In the genomic region with DNA sequence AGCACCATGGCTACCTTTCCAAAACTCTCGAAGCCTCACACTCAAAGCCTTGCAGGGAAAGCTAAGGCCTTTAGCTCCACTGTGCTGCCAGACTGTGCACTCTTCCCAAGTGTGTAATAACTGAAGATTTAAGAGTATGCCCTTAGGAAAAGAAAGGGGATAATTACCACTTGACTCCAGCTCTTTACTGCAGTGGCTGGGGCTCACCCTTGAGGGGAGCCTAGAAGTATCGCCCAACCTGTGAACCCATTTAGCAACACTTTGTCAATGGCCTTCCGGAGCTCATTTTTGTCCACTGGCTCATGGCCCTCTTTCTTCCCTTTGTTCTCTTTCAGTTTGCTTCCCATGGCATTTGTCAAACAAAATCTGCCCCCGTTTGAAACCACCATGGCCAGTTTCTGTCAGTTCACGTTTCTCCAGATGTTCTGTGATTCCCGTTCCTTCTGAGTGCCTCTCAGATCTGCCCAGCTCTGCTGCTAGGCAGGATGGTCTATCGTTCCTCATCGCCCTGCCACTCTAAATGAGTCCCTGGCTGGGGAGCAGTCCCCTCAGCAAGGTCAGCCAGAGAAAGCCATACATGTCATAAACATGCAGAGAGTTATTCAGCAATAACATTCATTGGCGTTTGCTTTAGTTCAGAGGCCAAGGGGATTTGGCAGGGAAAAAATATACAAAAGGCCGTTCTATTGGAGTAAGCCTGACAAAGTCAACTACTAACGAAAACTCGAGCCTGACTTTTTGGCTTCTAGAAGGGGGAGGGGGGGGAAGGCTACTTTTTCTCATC, we compare ENCODE assay signal across 22 mouse cellular contexts.
DNase-seq lines count a peak whose midpoint lies in the region; TF ChIP-seq lines count a peak whose summit lies in the region.
"Had no signal": no experiment of that assay in that cellular context is flagged by ENCODE, and none has a peak within 500 bp of the region (broad histone marks: within the 10 kb centered on the region; RNA-seq: fewer than 3 reads in every experiment).

No protein-coding gene starts in this region.

- TF ChIP-seq CTCF in lung, adult 2 months (IDR thresholded peaks at IDR 0.05; ENCODE audit: insufficient read depth, low read length) = no peak

- DNase-seq in adrenal gland, adult 2 months = peak; percentile 9
- no peak for DNase-seq in adrenal gland, postnatal 4 days (ENCODE audit: low spot score in 2 of 2)
- peak; percentile 27 for DNase-seq in kidney, postnatal 10 days
- no peak for DNase-seq in kidney, adult 11 months
- peak; percentile 10 for DNase-seq in lung, adult 2 months
- peak; percentile 15 for DNase-seq in lung, postnatal 14 days
- DNase-seq in cerebellum, adult 11-12 months = no peak
- no peak for DNase-seq in heart, adult 11 months
- DNase-seq: cerebellum, adult 18-20 months; cerebellum, postnatal 14 days; gastrocnemius, adult 2 months; heart, postnatal 36 days; left cerebral cortex, postnatal 4 days; right cerebral cortex, adult 18-20 months; right cerebral cortex, postnatal 4 days; thymus, adult 18-20 months; thymus, postnatal 4 days had no signal

- no peak overlapping the region for H3K4me3 ChIP-seq in lung, adult 2 months (replicated peaks; ENCODE audit: extremely low read depth, low read depth, low read length)
- H3K4me3 ChIP-seq: embryonic facial prominence, embryonic 12.5 days; gastrocnemius, adult 2 months; heart, embryonic 15.5 days; hindbrain, embryonic 15.5 days; midbrain, embryonic 15.5 days; neural tube, embryonic 13.5 days had no signal

- 45% methylated on average over 12 of the region's 12 CpGs for WGBS in lung, adult 2 months

- no peak for TF ChIP-seq POLR2A in lung, adult 2 months (IDR thresholded peaks at IDR 0.05; ENCODE audit: borderline replicate concordance, extremely low read depth, low read depth, low read length)

- H3K4me1 ChIP-seq in lung, adult 2 months (ENCODE audit: control insufficient read depth, insufficient read depth, low read length) = no peaks in the 10 kb centered on the region
- H3K4me1 ChIP-seq: embryonic facial prominence, embryonic 12.5 days; heart, embryonic 15.5 days; hindbrain, embryonic 15.5 days; midbrain, embryonic 15.5 days had no signal

Comparison
In these comparisons a context has a peak if more than half of its experiments do, and no peak if none do; other contexts are left out.
1. DNase-seq: peak in adrenal gland, adult 2 months (single experiment), kidney, postnatal 10 days (single experiment), lung, adult 2 months (single experiment) and lung, postnatal 14 days (single experiment); none in adrenal gland, postnatal 4 days (0 of 2), kidney, adult 11 months (single experiment), cerebellum, adult 11-12 months (single experiment) and heart, adult 11 months (single experiment).